Mouse (Mus musculus): ENCODE measurements around the gene Olfr1346. TPM values are rescaled to one million over a fixed set of nuclear protein-coding genes. Genes with fewer than 3 reads are reported as not detected.

Olfr1346 gene
- polyA plus RNA-seq (2014; fragmentation: Nextera tagmentation; extraction: Ambion mirVana), result not detected in 2 replicates

- ATAC-seq (ENCODE audit: insufficient number of reproducible peaks, low FRiP score, low TSS enrichment, low read depth) (no peak), DNase-seq (ENCODE audit: low spot score) (no peak)
- H3K9me3 ChIP-seq (ENCODE audit: control insufficient read depth, low read length), result no peaks in the 10 kb centered on the region
- no peaks in the 10 kb centered on the region for H3K27me3 ChIP-seq (ENCODE audit: control insufficient read depth, insufficient read depth, low read length)
- H3K4me2 ChIP-seq (ENCODE audit: low read depth, severe bottlenecking), result no peak within 1 kb of the TSS
- no peaks in the 10 kb centered on the region for H3K36me3 ChIP-seq (ENCODE audit: control insufficient read depth, insufficient read depth, low read length)
- H3K27ac ChIP-seq (replicated peaks; ENCODE audit: low read depth, low read length), result no peak within 1 kb of the TSS
- no peak within 1 kb of the TSS for H3K9ac ChIP-seq (ENCODE audit: low read length)
- no peak within 1 kb of the TSS for H3K4me3 ChIP-seq (ENCODE audit: low read depth, low read length)
- no peaks in the 10 kb centered on the region for H3K4me1 ChIP-seq (ENCODE audit: control insufficient read depth, insufficient read depth, low read length)
Observed at GRCm38 (mm10) chr7:6466951-6467350, at the start of gene Olfr1346. TSS of gene Olfr1346 (plus strand) at chr7:6467101.

DNA sequence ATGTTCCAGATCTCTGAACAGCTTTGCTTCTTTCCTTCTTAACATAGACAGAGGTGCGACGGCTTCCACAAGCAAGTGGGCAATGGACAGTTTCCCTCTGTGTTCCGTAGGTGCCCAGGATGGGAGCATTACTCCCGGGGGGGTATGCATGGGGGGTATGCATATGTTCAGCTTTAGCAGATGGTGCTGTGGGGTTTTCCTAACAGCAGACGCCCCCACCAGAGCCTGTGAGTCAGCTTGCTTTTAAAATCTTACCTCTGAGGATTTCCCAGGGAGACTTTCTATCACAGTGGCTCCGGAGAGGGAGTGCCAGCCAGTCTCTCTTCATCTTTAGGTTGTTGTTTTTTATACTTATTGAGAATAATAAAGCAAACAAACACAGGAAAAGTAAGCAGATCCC lies 47.0 kb upstream of the Olfr1346 start:
- Histone ChIP-seq H3K4me1 (ENCODE audit: control insufficient read depth, insufficient read depth, low read length) (no peaks in the 10 kb centered on the region), H3K9me3 (ENCODE audit: control insufficient read depth, low read length) (no peaks in the 10 kb centered on the region), H3K27me3 (ENCODE audit: control insufficient read depth, insufficient read depth, low read length) (no peaks in the 10 kb centered on the region), H3K4me3 (ENCODE audit: low read depth, low read length) (no peak overlapping the region), H3K36me3 (ENCODE audit: control insufficient read depth, insufficient read depth, low read length) (no peaks in the 10 kb centered on the region), H3K27ac (replicated peaks; ENCODE audit: low read depth, low read length) (no peak overlapping the region), H3K4me2 (ENCODE audit: low read depth, severe bottlenecking) (no peak overlapping the region), H3K9ac (ENCODE audit: low read length) (no peak overlapping the region)
- no peak for ATAC-seq (ENCODE audit: insufficient number of reproducible peaks, low FRiP score, low TSS enrichment, low read depth)
- DNase-seq (ENCODE audit: low spot score), result no peak
- 80% methylated on average over 6 of the region's 6 CpGs for WGBS

- Histone ChIP-seq H3K9ac (ENCODE audit: low read length) (no peak overlapping the region), H3K4me3 (ENCODE audit: low read depth, low read length) (no peak overlapping the region), H3K27ac (replicated peaks; ENCODE audit: low read depth, low read length) (no peak overlapping the region), H3K4me2 (ENCODE audit: low read depth, severe bottlenecking) (no peak overlapping the region), H3K36me3 (ENCODE audit: control insufficient read depth, insufficient read depth, low read length) (no peaks in the 10 kb centered on the region), H3K27me3 (ENCODE audit: control insufficient read depth, insufficient read depth, low read length) (no peaks in the 10 kb centered on the region), H3K9me3 (ENCODE audit: control insufficient read depth, low read length) (no peaks in the 10 kb centered on the region; the same call in 1 of the 2 replicates), H3K4me1 (ENCODE audit: control insufficient read depth, insufficient read depth, low read length) (no peaks in the 10 kb centered on the region)
- DNase-seq (ENCODE audit: low spot score) (no peak), ATAC-seq (ENCODE audit: insufficient number of reproducible peaks, low FRiP score, low TSS enrichment, low read depth) (no peak)
- 89% methylated on average over 3 of the region's 3 CpGs for WGBS
Observed at GRCm38 (mm10) chr7:6429381-6429780, 37.5 kb upstream of the Olfr1346 start.

- Histone ChIP-seq H3K9ac (ENCODE audit: low read length) (no peak overlapping the region), H3K4me2 (ENCODE audit: low read depth, severe bottlenecking) (no peak overlapping the region), H3K36me3 (ENCODE audit: control insufficient read depth, insufficient read depth, low read length) (no peaks in the 10 kb centered on the region), H3K9me3 (ENCODE audit: control insufficient read depth, low read length) (no peaks in the 10 kb centered on the region; the same call in 1 of the 2 replicates), H3K4me1 (ENCODE audit: control insufficient read depth, insufficient read depth, low read length) (no peaks in the 10 kb centered on the region), H3K4me3 (ENCODE audit: low read depth, low read length) (no peak overlapping the region), H3K27ac (replicated peaks; ENCODE audit: low read depth, low read length) (no peak overlapping the region), H3K27me3 (ENCODE audit: control insufficient read depth, insufficient read depth, low read length) (no peaks in the 10 kb centered on the region)
- ATAC-seq (ENCODE audit: insufficient number of reproducible peaks, low FRiP score, low TSS enrichment, low read depth) (no peak), DNase-seq (ENCODE audit: low spot score) (peak; percentile 40)
- 47% methylated on average over 2 of the region's 2 CpGs for WGBS
Observed at GRCm38 (mm10) chr7:6430342-6430741, 36.6 kb upstream of the Olfr1346 start.

DNA sequence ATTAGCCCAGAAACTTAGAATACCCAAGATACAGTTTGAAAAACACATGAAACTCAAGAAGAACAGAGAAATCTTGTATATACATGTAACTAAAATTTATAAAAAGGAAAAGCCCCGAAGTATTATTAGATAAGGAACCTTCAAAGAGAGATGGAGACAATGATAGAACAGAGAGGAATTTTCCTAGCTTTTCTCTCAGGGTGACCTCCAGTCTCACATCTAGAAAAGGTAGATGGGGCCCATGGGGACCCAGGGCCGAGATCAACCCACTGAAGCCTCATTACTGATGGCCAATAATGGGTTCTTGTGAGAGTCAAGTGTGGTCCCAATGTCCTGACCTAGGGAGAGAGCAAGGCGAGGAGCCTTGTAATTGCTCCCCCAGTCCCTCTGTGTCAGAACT lies 28.5 kb upstream of the Olfr1346 start, which contains the start of gene Olfr1344:
Gene Olfr1344 (plus strand): TSS at position 301 of the 400 bp plus-strand sequence.
- Histone ChIP-seq H3K4me2 (ENCODE audit: low read depth, severe bottlenecking) (no peak within 1 kb of the TSS), H3K27me3 (ENCODE audit: control insufficient read depth, insufficient read depth, low read length) (no peaks in the 10 kb centered on the region), H3K27ac (replicated peaks; ENCODE audit: low read depth, low read length) (no peak within 1 kb of the TSS), H3K4me1 (ENCODE audit: control insufficient read depth, insufficient read depth, low read length) (no peaks in the 10 kb centered on the region), H3K9me3 (ENCODE audit: control insufficient read depth, low read length) (0 out of 2 replicates have a peak, but pooled peaks cover 4% of the 10 kb centered on the region), H3K9ac (ENCODE audit: low read length) (no peak within 1 kb of the TSS), H3K36me3 (ENCODE audit: control insufficient read depth, insufficient read depth, low read length) (no peaks in the 10 kb centered on the region), H3K4me3 (ENCODE audit: low read depth, low read length) (no peak within 1 kb of the TSS)
- DNase-seq (ENCODE audit: low spot score), result no peak
- 72% methylated on average over 3 of the region's 3 CpGs for WGBS
- no peak for ATAC-seq (ENCODE audit: insufficient number of reproducible peaks, low FRiP score, low TSS enrichment, low read depth)

- WGBS, result 69% methylated on average over 2 of the region's 2 CpGs
- no peak overlapping the region for H3K27ac ChIP-seq (replicated peaks; ENCODE audit: low read depth, low read length)
- no peak overlapping the region for H3K4me3 ChIP-seq (ENCODE audit: low read depth, low read length)
- H3K36me3 ChIP-seq (ENCODE audit: control insufficient read depth, insufficient read depth, low read length), result no peaks in the 10 kb centered on the region
- no peaks in the 10 kb centered on the region for H3K4me1 ChIP-seq (ENCODE audit: control insufficient read depth, insufficient read depth, low read length)
- ATAC-seq (ENCODE audit: insufficient number of reproducible peaks, low FRiP score, low TSS enrichment, low read depth) (no peak), DNase-seq (ENCODE audit: low spot score) (no peak)
- H3K9ac ChIP-seq (ENCODE audit: low read length), result no peak overlapping the region
- peaks cover 4% of the 10 kb centered on the region; the same call in 1 of the 2 replicates for H3K9me3 ChIP-seq (ENCODE audit: control insufficient read depth, low read length)
- no peaks in the 10 kb centered on the region for H3K27me3 ChIP-seq (ENCODE audit: control insufficient read depth, insufficient read depth, low read length)
- no peak overlapping the region for H3K4me2 ChIP-seq (ENCODE audit: low read depth, severe bottlenecking)
Observed at GRCm38 (mm10) chr7:6441173-6441572, 25.7 kb upstream of the Olfr1346 start.

DNA sequence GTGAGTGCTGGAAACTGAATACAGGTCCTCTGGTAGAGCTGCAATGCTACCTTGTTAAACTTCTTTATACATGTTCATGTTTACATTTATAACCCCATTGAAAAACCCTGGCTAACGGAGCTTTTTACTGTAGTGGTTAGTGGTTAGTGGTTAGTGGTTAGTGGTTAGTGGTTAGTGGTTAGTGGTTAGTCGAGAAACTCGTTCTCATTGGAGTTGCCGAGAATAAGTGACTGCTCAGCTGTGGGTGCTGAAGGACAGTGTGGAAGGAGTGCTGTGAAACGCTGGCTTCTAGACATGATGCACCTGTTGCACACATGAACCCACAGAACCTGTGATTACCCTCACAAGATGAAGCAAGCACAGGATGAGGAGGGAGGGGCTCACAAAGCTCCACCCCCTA lies 19.1 kb upstream of the Olfr1346 start:
- H3K4me3 ChIP-seq (ENCODE audit: low read depth, low read length), result no peak overlapping the region
- no peak overlapping the region for H3K9ac ChIP-seq (ENCODE audit: low read length)
- ATAC-seq (ENCODE audit: insufficient number of reproducible peaks, low FRiP score, low TSS enrichment, low read depth) (no peak), DNase-seq (ENCODE audit: low spot score) (no peak)
- H3K9me3 ChIP-seq (ENCODE audit: control insufficient read depth, low read length), result peaks cover 2% of the 10 kb centered on the region
- no peak overlapping the region for H3K27ac ChIP-seq (replicated peaks; ENCODE audit: low read depth, low read length)
- 88% methylated on average over 5 of the region's 5 CpGs for WGBS
- H3K4me1 ChIP-seq (ENCODE audit: control insufficient read depth, insufficient read depth, low read length), result no peaks in the 10 kb centered on the region
- H3K36me3 ChIP-seq (ENCODE audit: control insufficient read depth, insufficient read depth, low read length), result no peaks in the 10 kb centered on the region
- no peak overlapping the region for H3K4me2 ChIP-seq (ENCODE audit: low read depth, severe bottlenecking)
- H3K27me3 ChIP-seq (ENCODE audit: control insufficient read depth, insufficient read depth, low read length), result no peaks in the 10 kb centered on the region

- ATAC-seq (ENCODE audit: insufficient number of reproducible peaks, low FRiP score, low TSS enrichment, low read depth) (no peak), DNase-seq (ENCODE audit: low spot score) (no peak)
- Histone ChIP-seq H3K36me3 (ENCODE audit: control insufficient read depth, insufficient read depth, low read length) (no peaks in the 10 kb centered on the region), H3K9me3 (ENCODE audit: control insufficient read depth, low read length) (no peaks in the 10 kb centered on the region; the same call in 1 of the 2 replicates), H3K27ac (replicated peaks; ENCODE audit: low read depth, low read length) (no peak within 1 kb of the TSS), H3K4me3 (ENCODE audit: low read depth, low read length) (no peak within 1 kb of the TSS), H3K9ac (ENCODE audit: low read length) (no peak within 1 kb of the TSS), H3K4me1 (ENCODE audit: control insufficient read depth, insufficient read depth, low read length) (no peaks in the 10 kb centered on the region), H3K4me2 (ENCODE audit: low read depth, severe bottlenecking) (no peak within 1 kb of the TSS), H3K27me3 (ENCODE audit: control insufficient read depth, insufficient read depth, low read length) (no peaks in the 10 kb centered on the region)
Observed at GRCm38 (mm10) chr7:6455868-6456267, 11.0 kb upstream of the Olfr1346 start, which contains the start of gene Olfr1336. TSS of gene Olfr1336 (plus strand) at chr7:6456168.

DNA sequence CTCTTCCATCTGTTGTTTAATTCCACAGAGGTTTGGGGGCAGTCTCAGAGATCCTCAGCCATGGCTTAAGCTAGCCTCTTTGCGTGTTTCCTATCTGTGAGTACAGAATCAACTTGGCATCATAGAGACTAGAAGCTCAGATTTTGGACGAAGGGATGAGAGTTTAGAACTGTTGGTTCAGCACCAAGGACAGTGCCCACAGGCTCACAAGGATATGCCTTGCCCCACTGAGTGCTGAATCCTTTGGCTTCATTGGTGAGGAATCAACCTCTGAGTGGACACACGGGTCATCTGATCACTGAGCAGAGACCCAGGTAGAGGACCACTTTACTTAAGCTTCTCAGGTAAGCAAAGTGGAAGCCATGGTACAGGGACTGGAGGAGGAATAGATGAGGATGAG lies 10.5 kb upstream of the Olfr1346 start:
- no peaks in the 10 kb centered on the region for H3K4me1 ChIP-seq (ENCODE audit: control insufficient read depth, insufficient read depth, low read length)
- H3K9me3 ChIP-seq (ENCODE audit: control insufficient read depth, low read length), result no peaks in the 10 kb centered on the region; the same call in 1 of the 2 replicates
- H3K27me3 ChIP-seq (ENCODE audit: control insufficient read depth, insufficient read depth, low read length), result no peaks in the 10 kb centered on the region
- no peak overlapping the region for H3K4me3 ChIP-seq (ENCODE audit: low read depth, low read length)
- H3K27ac ChIP-seq (replicated peaks; ENCODE audit: low read depth, low read length), result no peak overlapping the region
- no peak overlapping the region for H3K9ac ChIP-seq (ENCODE audit: low read length)
- no peak overlapping the region for H3K4me2 ChIP-seq (ENCODE audit: low read depth, severe bottlenecking)
- WGBS, result 54% methylated on average over 3 of the region's 3 CpGs
- ATAC-seq (ENCODE audit: insufficient number of reproducible peaks, low FRiP score, low TSS enrichment, low read depth) (no peak), DNase-seq (ENCODE audit: low spot score) (peak; percentile 30)
- H3K36me3 ChIP-seq (ENCODE audit: control insufficient read depth, insufficient read depth, low read length), result no peaks in the 10 kb centered on the region
